Mouse (Mus musculus): ENCODE measurements around the gene Vmn1r236.

Vmn1r236 gene

DNA sequence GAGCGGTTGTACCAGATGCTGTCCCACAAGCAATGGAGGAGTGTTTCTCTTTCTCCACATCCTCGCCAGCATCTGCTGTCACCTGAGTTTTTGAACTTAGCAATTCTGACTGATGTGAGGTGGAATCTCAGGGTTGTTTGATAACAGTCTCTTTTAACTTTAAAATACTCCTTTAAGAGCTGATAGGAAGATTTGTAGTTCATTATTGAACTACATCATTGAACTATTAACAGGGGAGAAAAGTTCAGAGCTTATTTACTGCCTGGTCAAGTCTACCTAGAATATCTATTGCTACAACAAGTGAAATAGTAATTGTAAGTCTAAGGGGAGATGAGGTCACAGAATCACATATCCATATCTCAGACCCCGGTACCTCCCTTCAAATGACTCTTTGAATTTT lies at the start of gene Vmn1r236:
TSS of gene Vmn1r236 (plus strand) at position 301 of the 400 bp plus-strand sequence.
- no peak for DNase-seq (ENCODE audit: low read depth, low spot score)

GRCm38 (mm10) chr17:21256111-21256510 lies 26.6 kb upstream of the Vmn1r236 start, which contains the start of gene Vmn1r235:
Gene Vmn1r235 (plus strand): TSS chr17:21256411.
- DNase-seq (ENCODE audit: low read depth, low spot score) = no peak

GRCm38 (mm10) chr17:21272103-21272502 lies 10.6 kb upstream of the Vmn1r236 start:
- DNase-seq (ENCODE audit: low read depth, low spot score) = peak; percentile 13

DNA sequence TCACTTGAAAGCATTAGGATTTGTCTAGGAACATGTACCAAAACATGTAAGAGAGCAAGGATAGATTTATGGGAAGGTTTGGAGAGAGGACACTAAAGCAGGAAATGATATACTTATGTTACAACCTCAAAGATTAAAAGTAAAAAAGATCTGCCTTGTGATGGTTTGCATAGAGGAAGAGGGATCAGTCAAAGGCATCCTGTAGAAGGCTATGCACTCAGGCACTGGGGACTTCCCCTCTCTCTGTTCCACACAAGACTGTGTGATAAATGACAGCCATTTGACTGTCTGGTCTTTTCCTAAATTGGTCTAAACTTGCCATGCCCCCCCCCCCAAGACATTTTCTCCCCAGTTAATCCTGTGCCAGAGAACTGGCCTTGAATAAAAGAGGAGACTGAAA lies 1.7 kb downstream of the Vmn1r236 start:
- no peak for DNase-seq (ENCODE audit: low read depth, low spot score)

- DNase-seq (ENCODE audit: low read depth, low spot score) = no peak
Measured at GRCm38 (mm10) chr17:21289695-21290094, 7.0 kb downstream of the Vmn1r236 start.

- no peak for DNase-seq (ENCODE audit: low read depth, low spot score)
Measured at GRCm38 (mm10) chr17:21311565-21311964, 28.8 kb downstream of the Vmn1r236 start, which contains the start of gene Vmn1r237. Gene Vmn1r237 (plus strand): TSS chr17:21311865.

Data from skeletal muscle tissue, adult 2 months (tissue).